Mouse (Mus musculus): ENCODE data around the gene Osbpl8. TPM values are rescaled to one million over a fixed set of nuclear protein-coding genes. Genes with fewer than 3 reads are reported as not detected.

Gene Osbpl8
- 16.1 and 16.5 TPM in 2 replicates for polyA plus RNA-seq (2015; fragmentation: Nextera tagmentation; extraction: Ambion mirVana)

- H3K4me3 ChIP-seq, result peak within 1 kb of the TSS; percentile 87
- no peaks in the 10 kb centered on the region for H3K27me3 ChIP-seq
- peak within 1 kb of the TSS; percentile 92 for H3K27ac ChIP-seq (replicated peaks)
- under 1% methylated on average over 82 of the region's 84 CpGs for WGBS
- no peaks in the 10 kb centered on the region for H3K9me3 ChIP-seq
- peak; percentile 96 for ATAC-seq (ENCODE audit: low FRiP score, low read depth)
- H3K36me3 ChIP-seq, result no peaks in the 10 kb centered on the region
- H3K9ac ChIP-seq, result peak within 1 kb of the TSS; percentile 93
- H3K4me1 ChIP-seq (replicated peaks), result peaks cover 19% of the 10 kb centered on the region
- peak within 1 kb of the TSS; percentile 60 for H3K4me2 ChIP-seq
Measured at GRCm38 (mm10) chr10:111164304-111165218, at the start of gene Osbpl8. Gene Osbpl8, plus strand, starts transcription at chr10:111164752.

- H3K9ac ChIP-seq, result no peak overlapping the region
- no peak overlapping the region for H3K27ac ChIP-seq (replicated peaks)
- no peaks in the 10 kb centered on the region for H3K9me3 ChIP-seq
- no peak overlapping the region for H3K4me3 ChIP-seq
- H3K27me3 ChIP-seq, result no peaks in the 10 kb centered on the region
- no peak for ATAC-seq (ENCODE audit: low FRiP score, low read depth)
- no peak overlapping the region for H3K4me2 ChIP-seq
- no peaks in the 10 kb centered on the region for H3K4me1 ChIP-seq (replicated peaks)
- 49% methylated on average over 7 of the region's 7 CpGs for WGBS
- H3K36me3 ChIP-seq, result no peaks in the 10 kb centered on the region
Measured at GRCm38 (mm10) chr10:111117198-111117845, 47.2 kb upstream of the Osbpl8 start.

- no peak for ATAC-seq (ENCODE audit: low FRiP score, low read depth)
- no peaks in the 10 kb centered on the region for H3K27me3 ChIP-seq
- WGBS, result 81% methylated on average over 9 of the region's 9 CpGs
- no peaks in the 10 kb centered on the region for H3K9me3 ChIP-seq
- H3K4me2 ChIP-seq, result no peak overlapping the region
- no peak overlapping the region for H3K9ac ChIP-seq
- H3K27ac ChIP-seq (replicated peaks), result no peak overlapping the region
- no peak overlapping the region for H3K4me3 ChIP-seq
- no peaks in the 10 kb centered on the region for H3K36me3 ChIP-seq
- no peaks in the 10 kb centered on the region for H3K4me1 ChIP-seq (replicated peaks)
Measured at GRCm38 (mm10) chr10:111118292-111118691, 46.3 kb upstream of the Osbpl8 start.

GRCm38 (mm10) chr10:111118991-111119650, 45.4 kb upstream of the Osbpl8 start:
- H3K4me1 ChIP-seq (replicated peaks), result no peaks in the 10 kb centered on the region
- no peak overlapping the region for H3K27ac ChIP-seq (replicated peaks)
- H3K4me2 ChIP-seq, result no peak overlapping the region
- 79% methylated on average over 3 of the region's 3 CpGs for WGBS
- no peaks in the 10 kb centered on the region for H3K9me3 ChIP-seq
- no peak overlapping the region for H3K9ac ChIP-seq
- H3K36me3 ChIP-seq, result no peaks in the 10 kb centered on the region
- H3K4me3 ChIP-seq, result no peak overlapping the region
- no peaks in the 10 kb centered on the region for H3K27me3 ChIP-seq
- no peak for ATAC-seq (ENCODE audit: low FRiP score, low read depth)

GRCm38 (mm10) chr10:111119756-111120155, 44.8 kb upstream of the Osbpl8 start:
- Histone ChIP-seq H3K4me2 (no peak overlapping the region), H3K4me3 (no peak overlapping the region), H3K4me1 (replicated peaks) (no peaks in the 10 kb centered on the region), H3K9me3 (no peaks in the 10 kb centered on the region), H3K27ac (replicated peaks) (no peak overlapping the region), H3K36me3 (no peaks in the 10 kb centered on the region), H3K27me3 (no peaks in the 10 kb centered on the region), H3K9ac (no peak overlapping the region)
- ATAC-seq (ENCODE audit: low FRiP score, low read depth), result no peak

GRCm38 (mm10) chr10:111122864-111123398, 41.6 kb upstream of the Osbpl8 start:
- Histone ChIP-seq H3K36me3 (no peaks in the 10 kb centered on the region), H3K27ac (replicated peaks) (no peak overlapping the region), H3K9ac (no peak overlapping the region), H3K4me3 (no peak overlapping the region), H3K4me1 (replicated peaks) (no peaks in the 10 kb centered on the region), H3K4me2 (no peak overlapping the region), H3K27me3 (no peaks in the 10 kb centered on the region), H3K9me3 (no peaks in the 10 kb centered on the region)
- no peak for ATAC-seq (ENCODE audit: low FRiP score, low read depth)
- 75% methylated on average over 10 of the region's 10 CpGs for WGBS

GRCm38 (mm10) chr10:111124175-111124574, 40.4 kb upstream of the Osbpl8 start:
- no peak for ATAC-seq (ENCODE audit: low FRiP score, low read depth)
- no peak overlapping the region for H3K4me2 ChIP-seq
- H3K4me1 ChIP-seq (replicated peaks), result no peaks in the 10 kb centered on the region
- no peak overlapping the region for H3K9ac ChIP-seq
- no peak overlapping the region for H3K27ac ChIP-seq (replicated peaks)
- H3K36me3 ChIP-seq, result no peaks in the 10 kb centered on the region
- 89% methylated on average over 7 of the region's 7 CpGs for WGBS
- H3K9me3 ChIP-seq, result no peaks in the 10 kb centered on the region
- no peak overlapping the region for H3K4me3 ChIP-seq
- no peaks in the 10 kb centered on the region for H3K27me3 ChIP-seq

GRCm38 (mm10) chr10:111124767-111125315, 39.7 kb upstream of the Osbpl8 start:
- ATAC-seq (ENCODE audit: low FRiP score, low read depth), result no peak
- H3K4me3 ChIP-seq, result no peak overlapping the region
- no peaks in the 10 kb centered on the region for H3K9me3 ChIP-seq
- H3K27ac ChIP-seq (replicated peaks), result no peak overlapping the region
- H3K9ac ChIP-seq, result no peak overlapping the region
- WGBS, result 79% methylated on average over 1 of the region's 1 CpGs
- H3K36me3 ChIP-seq, result no peaks in the 10 kb centered on the region
- H3K4me1 ChIP-seq (replicated peaks), result no peaks in the 10 kb centered on the region
- H3K4me2 ChIP-seq, result no peak overlapping the region
- H3K27me3 ChIP-seq, result no peaks in the 10 kb centered on the region

- no peaks in the 10 kb centered on the region for H3K4me1 ChIP-seq (replicated peaks)
- no peak overlapping the region for H3K4me2 ChIP-seq
- H3K9ac ChIP-seq, result no peak overlapping the region
- H3K27ac ChIP-seq (replicated peaks), result no peak overlapping the region
- ATAC-seq (ENCODE audit: low FRiP score, low read depth), result no peak
- H3K27me3 ChIP-seq, result no peaks in the 10 kb centered on the region
- WGBS, result 90% methylated on average over 10 of the region's 10 CpGs
- no peaks in the 10 kb centered on the region for H3K36me3 ChIP-seq
- no peak overlapping the region for H3K4me3 ChIP-seq
- no peaks in the 10 kb centered on the region for H3K9me3 ChIP-seq
Measured at GRCm38 (mm10) chr10:111127388-111127787, 37.2 kb upstream of the Osbpl8 start.

- Histone ChIP-seq H3K4me1 (replicated peaks) (no peaks in the 10 kb centered on the region), H3K36me3 (no peaks in the 10 kb centered on the region), H3K4me3 (no peak overlapping the region), H3K9ac (no peak overlapping the region), H3K27me3 (no peaks in the 10 kb centered on the region), H3K4me2 (no peak overlapping the region), H3K27ac (replicated peaks) (no peak overlapping the region), H3K9me3 (no peaks in the 10 kb centered on the region)
- no peak for ATAC-seq (ENCODE audit: low FRiP score, low read depth)
- 78% methylated on average over 3 of the region's 3 CpGs for WGBS
Measured at GRCm38 (mm10) chr10:111128493-111128892, 36.1 kb upstream of the Osbpl8 start.

- Histone ChIP-seq H3K4me2 (no peak overlapping the region), H3K36me3 (no peaks in the 10 kb centered on the region), H3K4me3 (no peak overlapping the region), H3K9me3 (no peaks in the 10 kb centered on the region), H3K4me1 (replicated peaks) (no peaks in the 10 kb centered on the region), H3K27ac (replicated peaks) (no peak overlapping the region), H3K27me3 (no peaks in the 10 kb centered on the region), H3K9ac (no peak overlapping the region)
- no peak for ATAC-seq (ENCODE audit: low FRiP score, low read depth)
- WGBS, result 74% methylated on average over 15 of the region's 15 CpGs
Measured at GRCm38 (mm10) chr10:111129867-111130620, 34.5 kb upstream of the Osbpl8 start.
